Mouse (Mus musculus): ENCODE data around the gene Lpin2.

GRCm38 (mm10) chr17:71283237-71283636 is 100.9 kb downstream of the Lpin2 start:
- TF ChIP-seq CTCF (IDR thresholded peaks at IDR 0.05) (no peak), EP300 (IDR thresholded peaks at IDR 0.05) (no peak)

Data from lung, postnatal 0 days (tissue).